Mouse (Mus musculus): ENCODE data around the gene Kdm4b. TPM values are rescaled to one million over a fixed set of nuclear protein-coding genes. Genes with fewer than 3 reads are reported as not detected.

The Kdm4b gene
- polyA plus RNA-seq, 1 experiment from 2014 or later: 65.8 TPM

DNA sequence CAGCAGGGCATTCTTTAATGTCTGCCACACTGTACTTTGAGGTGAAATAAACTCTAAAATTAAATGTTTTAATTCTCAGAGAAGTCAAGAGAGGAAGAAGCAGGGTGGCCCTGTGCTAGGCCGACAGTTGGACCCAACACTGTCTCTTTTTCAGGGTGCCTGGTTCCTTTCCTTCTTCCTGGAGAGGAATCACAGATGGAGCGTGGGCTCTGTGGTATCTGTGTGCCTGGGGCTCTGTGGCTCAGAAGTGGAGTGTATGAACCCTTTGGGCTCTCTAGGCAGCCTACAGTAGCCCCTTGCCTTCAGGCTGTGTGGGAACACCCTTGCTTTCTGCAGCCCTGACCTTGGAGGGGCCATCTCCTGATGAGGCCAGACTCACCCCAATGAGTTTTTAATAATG, 35.7 kb downstream of the Kdm4b start:
- Histone ChIP-seq H3K27ac (no peak overlapping the region), H3K9me3 (no peaks in the 10 kb centered on the region), H3K4me3 (no peak overlapping the region), H3K36me3 (peaks cover 95% of the 10 kb centered on the region), H3K4me1 (replicated peaks) (peaks cover 5% of the 10 kb centered on the region; the same call in 1 of the 2 replicates), H3K27me3 (ENCODE audit: insufficient read depth, poor library complexity, severe bottlenecking) (no peaks in the 10 kb centered on the region)
- no peak for DNase-seq (ENCODE audit: low spot score)
- WGBS: 91% methylated on average over 2 of the region's 2 CpGs

DNA sequence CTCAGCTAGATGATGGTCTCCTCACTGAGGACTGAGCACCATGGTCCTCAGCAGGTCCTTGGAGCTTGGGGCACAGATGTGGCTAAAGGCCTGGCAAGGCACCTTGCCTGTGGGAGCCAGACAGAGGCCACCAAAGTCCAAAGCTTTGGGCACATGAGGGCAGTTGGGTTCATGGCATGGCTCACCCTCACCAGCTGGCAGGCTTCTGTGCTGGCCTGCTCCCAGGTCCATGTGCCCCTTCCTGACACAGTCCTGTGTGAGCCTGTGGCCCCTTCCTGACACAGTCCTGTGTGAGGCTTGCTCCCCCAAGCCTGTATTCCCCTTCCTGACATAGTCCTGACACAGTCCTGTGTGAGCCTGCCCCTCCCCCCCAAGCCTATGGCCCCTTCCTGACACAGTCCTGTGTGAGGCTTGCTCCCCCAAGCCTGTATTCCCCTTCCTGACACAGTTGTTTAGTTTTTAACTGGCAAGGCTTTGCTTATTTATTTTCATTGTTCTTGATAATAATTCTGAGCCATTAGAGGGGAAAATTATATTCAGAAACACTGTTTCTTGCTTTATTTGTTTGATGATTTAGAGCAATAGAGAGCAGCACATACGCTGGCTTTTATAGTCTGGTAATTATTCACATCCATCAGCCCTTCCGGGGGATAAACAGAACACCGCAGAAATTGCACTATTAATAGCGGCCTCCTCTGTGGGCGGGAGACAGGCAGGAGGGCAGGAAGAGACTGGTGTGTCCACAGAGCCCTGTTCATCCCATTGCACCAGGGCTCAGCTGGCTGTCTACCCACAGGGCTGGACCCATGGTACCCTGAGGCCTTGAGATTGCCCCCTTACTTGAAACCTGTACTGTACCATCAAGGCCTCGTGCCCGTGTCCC, 40.2 kb downstream of the Kdm4b start:
- Histone ChIP-seq H3K27ac (0 out of 2 replicates have a peak overlapping the region, but pooled peaks have one; percentile 17), H3K36me3 (peaks cover 96% of the 10 kb centered on the region), H3K4me1 (replicated peaks) (peaks cover 8% of the 10 kb centered on the region; the same call in 1 of the 2 replicates), H3K4me3 (no peak overlapping the region), H3K27me3 (ENCODE audit: insufficient read depth, poor library complexity, severe bottlenecking) (no peaks in the 10 kb centered on the region), H3K9me3 (no peaks in the 10 kb centered on the region)
- WGBS: 87% methylated on average over 7 of the region's 7 CpGs
- DNase-seq (ENCODE audit: low spot score): no peak

DNA sequence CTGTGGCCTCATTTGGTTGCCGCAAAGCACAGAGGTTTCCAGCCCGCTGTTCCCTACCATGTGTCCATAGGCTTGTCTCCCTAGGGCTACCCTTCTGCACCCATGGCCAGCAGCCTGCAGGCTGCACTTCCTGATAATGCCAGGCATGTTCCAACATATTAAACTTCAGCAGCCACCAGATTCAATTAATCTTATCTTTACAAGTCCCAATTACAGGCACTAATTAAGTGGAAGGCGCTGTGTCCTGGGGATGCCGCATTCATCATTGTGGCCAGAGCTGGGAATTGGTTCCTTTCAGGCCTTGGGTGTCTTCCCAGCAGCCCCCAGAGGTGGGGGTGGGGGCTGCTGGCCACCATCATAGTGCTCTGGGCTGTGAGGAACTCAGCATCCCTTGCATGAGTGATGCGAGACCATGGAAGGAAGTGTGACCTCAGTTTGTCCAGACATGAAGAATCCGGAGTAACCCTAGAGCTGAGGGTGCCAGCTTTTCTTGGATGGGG, 42.5 kb downstream of the Kdm4b start:
- Histone ChIP-seq H3K27ac (no peak overlapping the region), H3K36me3 (peaks cover 98% of the 10 kb centered on the region), H3K9me3 (no peaks in the 10 kb centered on the region), H3K4me1 (replicated peaks) (peaks cover 8% of the 10 kb centered on the region; the same call in 1 of the 2 replicates), H3K27me3 (ENCODE audit: insufficient read depth, poor library complexity, severe bottlenecking) (no peaks in the 10 kb centered on the region), H3K4me3 (no peak overlapping the region)
- DNase-seq (ENCODE audit: low spot score): no peak
- 94% methylated on average over 6 of the region's 6 CpGs for WGBS

DNA sequence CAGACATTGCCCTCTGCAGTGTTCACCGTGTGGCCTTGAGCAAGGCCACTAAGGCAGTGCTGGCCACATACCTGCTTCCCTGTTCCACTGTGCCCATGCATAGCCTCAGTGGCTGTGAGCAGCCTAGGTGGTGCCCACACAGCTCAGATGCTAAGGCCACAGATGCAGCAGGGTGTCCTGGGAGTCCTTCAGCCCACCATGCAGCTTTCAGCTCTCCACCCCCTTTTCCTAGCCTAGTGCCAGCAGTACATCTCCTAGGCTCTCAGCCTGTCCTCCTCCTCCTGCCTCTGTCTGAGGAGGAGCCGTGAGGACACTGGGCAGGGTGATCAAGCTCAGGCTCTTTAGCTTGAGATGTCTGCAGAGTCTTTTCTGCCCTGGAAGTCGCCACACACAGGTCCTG, 44.2 kb downstream of the Kdm4b start:
- H3K9me3 ChIP-seq: no peaks in the 10 kb centered on the region
- 90% methylated on average over 3 of the region's 3 CpGs for WGBS
- no peaks in the 10 kb centered on the region for H3K27me3 ChIP-seq (ENCODE audit: insufficient read depth, poor library complexity, severe bottlenecking)
- H3K36me3 ChIP-seq: peaks cover 98% of the 10 kb centered on the region
- peaks cover 8% of the 10 kb centered on the region; the same call in 1 of the 2 replicates for H3K4me1 ChIP-seq (replicated peaks)
- no peak for DNase-seq (ENCODE audit: low spot score)
- H3K4me3 ChIP-seq: no peak overlapping the region
- no peak overlapping the region for H3K27ac ChIP-seq

DNA sequence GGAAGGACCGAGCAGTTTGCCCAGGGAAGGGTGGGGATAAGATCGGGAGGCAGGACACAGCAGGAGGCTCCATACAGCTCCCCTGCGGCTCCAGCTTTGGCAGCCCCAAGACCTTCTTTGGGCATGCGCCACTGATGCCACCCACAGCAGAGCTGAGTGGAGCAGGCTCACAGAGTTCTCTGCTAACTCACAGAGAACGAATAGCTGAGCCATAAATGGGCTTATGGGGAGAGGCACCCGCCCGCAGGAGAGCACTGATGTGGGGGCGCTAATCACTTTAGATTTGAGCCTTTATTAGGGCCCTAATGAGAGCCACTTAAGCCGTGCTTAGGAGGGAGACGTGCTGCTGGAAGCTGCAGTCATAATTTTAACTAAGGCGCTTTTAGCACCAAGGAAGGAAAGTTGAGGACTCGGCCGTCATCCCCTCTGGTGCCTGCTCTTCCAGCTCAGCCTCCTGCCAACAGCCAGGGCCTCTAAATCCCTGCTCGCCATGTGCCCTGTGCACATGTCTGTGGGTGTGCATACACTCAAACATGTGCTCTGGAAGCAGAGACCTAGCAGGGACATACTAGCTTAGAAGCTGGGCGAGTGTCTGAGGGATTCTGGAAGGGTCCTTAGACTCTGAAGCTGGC, 45.3 kb downstream of the Kdm4b start:
- no peak for DNase-seq (ENCODE audit: low spot score)
- Histone ChIP-seq H3K4me3 (no peak overlapping the region), H3K4me1 (replicated peaks) (0 out of 2 replicates have a peak, but pooled peaks cover 4% of the 10 kb centered on the region), H3K9me3 (no peaks in the 10 kb centered on the region), H3K36me3 (peaks cover 98% of the 10 kb centered on the region), H3K27ac (no peak overlapping the region), H3K27me3 (ENCODE audit: insufficient read depth, poor library complexity, severe bottlenecking) (no peaks in the 10 kb centered on the region)
- 86% methylated on average over 15 of the region's 15 CpGs for WGBS

DNA sequence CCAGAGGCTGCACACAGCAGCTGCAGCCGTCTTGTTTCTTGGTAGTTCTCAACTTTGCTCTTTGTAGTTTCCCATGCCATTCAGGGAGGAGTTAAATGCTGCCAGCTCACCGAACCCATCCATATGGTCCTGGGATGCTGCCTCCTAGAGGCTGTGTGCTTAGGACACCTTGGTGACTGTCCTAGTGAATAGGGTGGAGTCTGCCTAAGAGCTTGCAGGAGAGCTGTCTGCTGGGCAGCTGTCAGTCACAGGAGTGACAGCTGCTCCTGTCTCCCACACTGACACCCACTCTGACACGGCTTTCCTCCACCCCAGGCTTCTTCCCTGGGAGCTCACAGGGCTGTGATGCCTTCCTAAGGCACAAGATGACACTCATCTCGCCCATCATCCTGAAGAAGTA, 46.2 kb downstream of the Kdm4b start:
- 74% methylated on average over 4 of the region's 4 CpGs for WGBS
- H3K27ac ChIP-seq: no peak overlapping the region
- peaks cover 100% of the 10 kb centered on the region for H3K36me3 ChIP-seq
- no peaks in the 10 kb centered on the region for H3K27me3 ChIP-seq (ENCODE audit: insufficient read depth, poor library complexity, severe bottlenecking)
- DNase-seq (ENCODE audit: low spot score): no peak
- H3K4me1 ChIP-seq (replicated peaks): 0 out of 2 replicates have a peak, but pooled peaks cover 4% of the 10 kb centered on the region
- H3K9me3 ChIP-seq: no peaks in the 10 kb centered on the region
- H3K4me3 ChIP-seq: no peak overlapping the region

DNA sequence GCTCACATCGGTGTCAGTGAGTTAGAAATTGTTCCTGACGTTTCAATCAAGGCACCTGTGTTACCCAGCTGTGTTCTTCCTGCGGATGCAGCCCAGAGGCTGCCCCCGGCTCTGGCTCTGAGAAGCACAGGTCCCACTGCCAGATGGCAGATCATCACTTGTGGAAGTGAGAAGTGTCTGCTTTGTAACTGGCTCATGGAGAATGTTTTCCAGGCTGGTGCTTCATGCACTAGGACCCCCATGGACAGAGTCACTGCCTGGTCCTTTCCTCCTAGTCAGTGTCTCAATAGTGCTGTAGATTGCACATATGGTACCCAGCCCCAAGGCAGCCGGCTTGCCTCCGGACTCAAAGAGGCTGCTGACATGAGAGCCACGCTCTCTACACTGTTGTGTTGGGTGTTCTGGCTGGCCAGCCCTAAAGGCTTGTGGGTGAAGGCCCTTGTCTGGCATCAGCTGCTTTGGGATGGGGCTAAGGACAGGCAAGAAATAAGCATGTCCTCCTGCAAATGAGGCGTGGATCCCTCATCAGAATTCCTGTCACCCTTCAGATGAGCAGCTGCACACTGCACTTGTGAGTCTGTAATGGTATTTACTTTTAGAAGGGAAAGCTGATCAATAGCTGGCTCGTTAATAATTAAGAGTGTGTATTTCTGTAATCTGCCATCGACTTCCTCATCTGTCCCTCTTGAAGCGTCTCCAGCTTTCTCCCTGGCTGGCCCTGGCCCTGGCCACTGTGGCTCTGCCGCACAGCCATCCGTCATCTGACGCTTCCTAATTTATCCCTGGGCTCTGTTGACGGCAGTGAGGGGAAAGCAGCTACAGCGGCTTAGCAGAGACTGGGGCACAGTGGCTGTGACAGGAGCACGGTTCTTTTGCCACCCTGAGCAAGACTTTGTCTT, 47.5 kb downstream of the Kdm4b start:
- H3K36me3 ChIP-seq: peaks cover 100% of the 10 kb centered on the region

DNA sequence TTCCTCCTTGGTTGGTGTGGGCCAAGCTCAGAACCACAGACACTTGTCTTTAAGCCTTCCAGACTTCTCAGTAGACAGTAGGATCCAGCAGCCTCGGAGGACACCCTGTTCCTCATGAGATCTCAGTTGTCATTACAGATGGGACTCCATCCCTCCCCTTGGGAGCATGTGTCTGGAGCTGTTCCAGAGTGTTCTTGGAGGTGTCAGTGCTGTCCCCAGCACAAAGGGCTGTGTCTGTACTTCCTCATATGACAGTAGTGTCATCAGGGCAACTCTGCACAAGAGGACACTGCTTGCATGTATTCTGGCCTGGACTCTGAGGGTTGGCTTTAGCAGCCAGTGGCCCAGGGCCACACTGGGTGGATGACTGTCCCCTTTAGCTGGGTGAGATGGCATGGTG, 49.0 kb downstream of the Kdm4b start:
- Histone ChIP-seq H3K9me3 (no peaks in the 10 kb centered on the region), H3K36me3 (peaks cover 100% of the 10 kb centered on the region), H3K27me3 (ENCODE audit: insufficient read depth, poor library complexity, severe bottlenecking) (no peaks in the 10 kb centered on the region), H3K4me3 (no peak overlapping the region), H3K4me1 (replicated peaks) (no peaks in the 10 kb centered on the region), H3K27ac (no peak overlapping the region)
- DNase-seq (ENCODE audit: low spot score): no peak
- WGBS: 81% methylated on average over 1 of the region's 1 CpGs

More for the DNA sequence above, 47.5 kb downstream of the Kdm4b start:
- no peak for DNase-seq (ENCODE audit: low spot score)
- Histone ChIP-seq H3K27ac (0 out of 2 replicates have a peak overlapping the region, but pooled peaks have one; percentile 30), H3K27me3 (ENCODE audit: insufficient read depth, poor library complexity, severe bottlenecking) (no peaks in the 10 kb centered on the region), H3K9me3 (no peaks in the 10 kb centered on the region), H3K4me1 (replicated peaks) (no peaks in the 10 kb centered on the region), H3K4me3 (no peak overlapping the region)
- 86% methylated on average over 17 of the region's 17 CpGs for whole genome bisulfite sequencing

DNA sequence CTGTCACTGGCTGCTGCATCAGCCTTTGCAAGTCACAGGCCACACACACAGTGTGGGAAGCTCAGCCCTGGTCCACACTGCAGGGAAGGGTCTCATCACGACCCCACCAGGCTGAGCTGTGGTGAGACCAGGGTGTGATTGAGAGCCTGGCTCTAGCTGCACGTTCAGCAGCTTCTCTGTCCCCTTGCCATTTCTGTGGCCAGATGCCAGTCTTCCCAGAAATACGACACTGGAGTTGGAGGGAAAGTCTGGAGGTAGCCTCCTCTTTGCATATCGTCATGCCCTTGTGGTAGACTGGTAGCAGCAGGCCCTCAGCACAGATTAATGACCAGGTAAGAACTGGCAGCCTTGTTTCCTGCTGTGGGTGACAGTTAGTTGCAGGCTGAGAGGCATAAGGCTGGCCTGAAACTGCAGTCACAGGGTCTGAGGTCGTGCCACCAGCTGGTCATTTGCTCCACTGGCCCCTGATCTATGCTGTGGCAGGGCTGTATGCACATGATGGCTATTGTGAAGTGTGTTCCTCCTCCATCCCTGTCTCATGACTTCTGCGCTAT, 53.5 kb downstream of the Kdm4b start:
- no peaks in the 10 kb centered on the region for H3K27me3 ChIP-seq (ENCODE audit: insufficient read depth, poor library complexity, severe bottlenecking)
- WGBS: 80% methylated on average over 6 of the region's 6 CpGs
- no peak overlapping the region for H3K27ac ChIP-seq
- DNase-seq (ENCODE audit: low spot score): no peak
- H3K4me1 ChIP-seq (replicated peaks): peaks cover 32% of the 10 kb centered on the region
- no peaks in the 10 kb centered on the region for H3K9me3 ChIP-seq
- peaks cover 97% of the 10 kb centered on the region for H3K36me3 ChIP-seq
- H3K4me3 ChIP-seq: no peak overlapping the region

DNA sequence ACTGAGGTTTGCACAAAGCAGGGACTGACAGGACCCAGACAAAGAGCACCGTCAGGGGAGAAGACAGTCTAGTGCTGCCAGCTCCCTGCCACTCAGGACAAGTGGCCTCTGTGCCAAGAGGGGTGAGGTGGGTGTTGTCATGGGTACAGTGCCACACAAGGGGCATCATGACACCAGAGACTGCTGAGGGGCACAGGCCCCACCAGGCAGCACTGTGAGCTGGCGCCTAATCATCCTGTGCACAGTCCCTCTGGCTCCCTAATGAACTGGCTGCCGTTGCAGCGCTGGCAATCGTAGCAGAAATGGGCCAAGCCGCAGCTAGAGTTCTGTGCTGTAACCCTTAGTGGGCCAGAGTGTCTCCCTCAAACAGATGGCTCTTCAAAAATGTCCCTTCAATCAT, 54.4 kb downstream of the Kdm4b start:
- 90% methylated on average over 6 of the region's 6 CpGs for WGBS
- Histone ChIP-seq H3K9me3 (no peaks in the 10 kb centered on the region), H3K27ac (no peak overlapping the region), H3K36me3 (peaks cover 97% of the 10 kb centered on the region), H3K4me3 (no peak overlapping the region), H3K4me1 (replicated peaks) (peaks cover 32% of the 10 kb centered on the region), H3K27me3 (ENCODE audit: insufficient read depth, poor library complexity, severe bottlenecking) (no peaks in the 10 kb centered on the region)
- no peak for DNase-seq (ENCODE audit: low spot score)

DNA sequence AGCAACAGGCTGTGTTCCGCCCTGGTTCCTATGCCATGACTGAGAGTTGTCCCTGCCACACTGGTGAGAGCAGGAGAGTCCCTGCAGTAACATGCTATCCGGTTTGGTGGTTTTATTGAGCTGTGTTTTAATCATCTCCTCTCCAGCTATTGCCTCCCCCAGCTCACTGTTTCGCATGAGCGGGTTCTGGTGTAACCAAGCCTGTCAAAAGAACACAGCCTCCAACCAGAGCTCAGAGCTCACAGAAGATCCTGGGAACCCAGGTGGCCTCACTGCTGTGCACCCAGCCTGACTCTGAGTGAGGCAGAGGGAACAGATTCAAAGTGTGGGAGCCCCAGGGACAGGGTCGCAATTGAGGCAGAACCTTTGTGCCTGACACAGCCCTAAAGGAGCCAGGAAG, 55.3 kb downstream of the Kdm4b start:
- no peak for DNase-seq (ENCODE audit: low spot score)
- H3K27me3 ChIP-seq (ENCODE audit: insufficient read depth, poor library complexity, severe bottlenecking): no peaks in the 10 kb centered on the region
- no peaks in the 10 kb centered on the region for H3K9me3 ChIP-seq
- peaks cover 32% of the 10 kb centered on the region for H3K4me1 ChIP-seq (replicated peaks)
- 80% methylated on average over 5 of the region's 5 CpGs for WGBS
- H3K27ac ChIP-seq: peak overlapping the region; percentile 12; the same call in 1 of the 2 replicates
- no peak overlapping the region for H3K4me3 ChIP-seq
- peaks cover 97% of the 10 kb centered on the region for H3K36me3 ChIP-seq

DNA sequence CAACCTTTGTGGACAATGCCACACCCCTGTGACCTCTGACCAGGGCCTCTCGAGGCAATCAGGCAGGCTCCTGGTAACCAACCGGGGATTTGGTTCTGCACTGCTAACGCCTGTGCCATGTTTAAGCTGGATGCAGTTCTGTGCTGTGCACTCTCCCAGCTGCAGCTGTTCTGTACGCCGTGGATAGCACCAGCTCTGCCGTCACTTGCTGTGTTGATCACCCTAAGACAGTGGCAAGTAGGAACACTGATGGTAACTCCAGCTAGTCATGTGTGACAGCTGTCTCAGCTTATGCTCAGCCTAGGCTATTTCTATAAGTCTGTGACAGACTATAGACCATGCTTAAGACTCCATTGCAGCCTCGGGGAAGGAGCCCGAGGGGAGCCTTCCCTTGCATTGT, 57.1 kb downstream of the Kdm4b start:
- peaks cover 96% of the 10 kb centered on the region for H3K36me3 ChIP-seq
- peak overlapping the region; percentile 45; the same call in 1 of the 2 replicates for H3K27ac ChIP-seq
- H3K4me3 ChIP-seq: no peak overlapping the region
- peaks cover 32% of the 10 kb centered on the region for H3K4me1 ChIP-seq (replicated peaks)
- no peaks in the 10 kb centered on the region for H3K9me3 ChIP-seq
- no peak for DNase-seq (ENCODE audit: low spot score)
- WGBS: 56% methylated on average over 8 of the region's 8 CpGs
- no peaks in the 10 kb centered on the region for H3K27me3 ChIP-seq (ENCODE audit: insufficient read depth, poor library complexity, severe bottlenecking)
